Mouse (Mus musculus) thymus, postnatal 14 days (tissue): ENCODE results near the gene Sparc.
"Not testable (repeated sequence)": the region's sequence is repeated elsewhere in the genome, so short reads cannot be mapped to it uniquely, and the experiment has no call there.

Experiments used
- DNase-seq: peaks from one replicate; pipeline ENCODE4 v3.0.0; 2021

Gene Sparc

GRCm38 (mm10) chr11:55432981-55433380, 10.0 kb upstream of the Sparc start:
- DNase-seq, result no peak

- DNase-seq, result no peak
Observed at GRCm38 (mm10) chr11:55429973-55430372, 7.0 kb upstream of the Sparc start.

- DNase-seq, result no peak
Observed at GRCm38 (mm10) chr11:55428186-55429012, 5.4 kb upstream of the Sparc start.

- no peak for DNase-seq
Observed at GRCm38 (mm10) chr11:55424746-55425360, 1.9 kb upstream of the Sparc start.

- no peak for DNase-seq
Observed at GRCm38 (mm10) chr11:55423756-55424155, 773 bp upstream of the Sparc start.

GRCm38 (mm10) chr11:55419678-55420307, 3.2 kb downstream of the Sparc start:
- DNase-seq, result no peak

GRCm38 (mm10) chr11:55419296-55419677, 3.7 kb downstream of the Sparc start:
- no peak for DNase-seq

- DNase-seq, result no peak
Observed at GRCm38 (mm10) chr11:55418704-55419061, 4.3 kb downstream of the Sparc start.

GRCm38 (mm10) chr11:55417898-55418703, 4.9 kb downstream of the Sparc start:
- DNase-seq, result no peak

- DNase-seq, result no peak
Observed at GRCm38 (mm10) chr11:55416609-55417265, 6.2 kb downstream of the Sparc start.

GRCm38 (mm10) chr11:55415731-55416130, 7.3 kb downstream of the Sparc start:
- DNase-seq, result not testable (repeated sequence)

GRCm38 (mm10) chr11:55415036-55415704, 7.8 kb downstream of the Sparc start:
- no peak for DNase-seq

GRCm38 (mm10) chr11:55414314-55414713, 8.7 kb downstream of the Sparc start:
- no peak for DNase-seq

GRCm38 (mm10) chr11:55413416-55413796, 9.6 kb downstream of the Sparc start:
- DNase-seq, result no peak

GRCm38 (mm10) chr11:55412680-55413415, 10.1 kb downstream of the Sparc start:
- no peak for DNase-seq

- no peak for DNase-seq
Observed at GRCm38 (mm10) chr11:55412034-55412433, 10.9 kb downstream of the Sparc start.

- no peak for DNase-seq
Observed at GRCm38 (mm10) chr11:55410502-55410901, 12.5 kb downstream of the Sparc start.

- DNase-seq, result no peak
Observed at GRCm38 (mm10) chr11:55410005-55410404, 13.0 kb downstream of the Sparc start.

- no peak for DNase-seq
Observed at GRCm38 (mm10) chr11:55407133-55407532, 15.8 kb downstream of the Sparc start.

- no peak for DNase-seq
Observed at GRCm38 (mm10) chr11:55405601-55406469, 17.1 kb downstream of the Sparc start.
